Mouse (Mus musculus): ENCODE measurements around the gene Stpg3. TPM values are rescaled to one million over a fixed set of nuclear protein-coding genes. Genes with fewer than 3 reads are reported as not detected.

The Stpg3 gene
- total RNA-seq, 1 experiment, result 0.45 TPM

GRCm38 (mm10) chr2:25239766-25240165, 25.3 kb upstream of the Stpg3 start:
- no peak overlapping the region for H3K27ac ChIP-seq (ENCODE audit: insufficient read depth, low read depth, low read length, poor library complexity, severe bottlenecking)
- H3K9ac ChIP-seq (ENCODE audit: insufficient read depth, low read depth, low read length, poor library complexity, severe bottlenecking), result no peak overlapping the region
- H3K4me3 ChIP-seq (ENCODE audit: insufficient read depth in 1 of 2, low read depth in 1 of 2, low read length in 2 of 2, poor library complexity in 1 of 2, severe bottlenecking in 1 of 2), result no peak overlapping the region
- peaks cover 11 to 42% of the 10 kb centered on the region in 2 experiments for H3K4me1 ChIP-seq (ENCODE audit: control insufficient read depth in 2 of 2, insufficient read depth in 2 of 2, low read length in 2 of 2, poor library complexity in 1 of 2)
- in situ Hi-C loops (cut with MboI; ENCODE audit: low sequenced_read_pairs in 2 of 2, unreplicated experiment in 2 of 2), result no loop called here
- TF ChIP-seq MAFK (IDR thresholded peaks at IDR 0.05; ENCODE audit: insufficient read depth, low read depth, low read length) (no peak), CHD2 (IDR thresholded peaks at IDR 0.05; ENCODE audit: low read depth, low read length) (no peak), ZC3H11A (IDR thresholded peaks at IDR 0.05; ENCODE audit: borderline replicate concordance, low read depth, low read length) (no peak)
- no peak for DNase-seq (ENCODE audit: low read depth, low spot score)
- H3K36me3 ChIP-seq (ENCODE audit: control insufficient read depth, insufficient read depth, low read length, poor library complexity, severe bottlenecking), result no peaks in the 10 kb centered on the region
- H3K9me3 ChIP-seq (ENCODE audit: control insufficient read depth, insufficient read depth, low read depth, low read length), result no peaks in the 10 kb centered on the region

- no peak overlapping the region for H3K27ac ChIP-seq (ENCODE audit: insufficient read depth, low read depth, low read length, poor library complexity, severe bottlenecking)
- in situ Hi-C loops (cut with MboI; ENCODE audit: low sequenced_read_pairs in 2 of 2, unreplicated experiment in 2 of 2), result no loop called here
- TF ChIP-seq ZC3H11A (IDR thresholded peaks at IDR 0.05; ENCODE audit: borderline replicate concordance, low read depth, low read length) (no peak), CHD2 (IDR thresholded peaks at IDR 0.05; ENCODE audit: low read depth, low read length) (no peak), MAFK (IDR thresholded peaks at IDR 0.05; ENCODE audit: insufficient read depth, low read depth, low read length) (no peak), ZNF384 (IDR thresholded peaks at IDR 0.05; ENCODE audit: low read depth, low read length) (no peak), HCFC1 (IDR thresholded peaks at IDR 0.05; ENCODE audit: borderline replicate concordance, insufficient read depth, low read length) (no peak)
- no peak overlapping the region for H3K4me3 ChIP-seq (ENCODE audit: insufficient read depth in 1 of 2, low read depth in 1 of 2, low read length in 2 of 2, poor library complexity in 1 of 2, severe bottlenecking in 1 of 2)
- no peaks in the 10 kb centered on the region for H3K36me3 ChIP-seq (ENCODE audit: control insufficient read depth, insufficient read depth, low read length, poor library complexity, severe bottlenecking)
- H3K4me1 ChIP-seq (ENCODE audit: control insufficient read depth in 2 of 2, insufficient read depth in 2 of 2, low read length in 2 of 2, poor library complexity in 1 of 2), result peaks cover 11 to 40% of the 10 kb centered on the region in 2 experiments
- H3K9me3 ChIP-seq (ENCODE audit: control insufficient read depth, insufficient read depth, low read depth, low read length), result no peaks in the 10 kb centered on the region
- no peak overlapping the region for H3K9ac ChIP-seq (ENCODE audit: insufficient read depth, low read depth, low read length, poor library complexity, severe bottlenecking)
- DNase-seq (ENCODE audit: low read depth, low spot score), result no peak
Observed at GRCm38 (mm10) chr2:25238106-25238505, 23.7 kb upstream of the Stpg3 start.

- no peak for DNase-seq (ENCODE audit: low read depth, low spot score)
- Histone ChIP-seq H3K4me3 (ENCODE audit: insufficient read depth in 1 of 2, low read depth in 1 of 2, low read length in 2 of 2, poor library complexity in 1 of 2, severe bottlenecking in 1 of 2) (no peak overlapping the region), H3K9me3 (ENCODE audit: control insufficient read depth, insufficient read depth, low read depth, low read length) (no peaks in the 10 kb centered on the region), H3K4me1 (ENCODE audit: control insufficient read depth in 2 of 2, insufficient read depth in 2 of 2, low read length in 2 of 2, poor library complexity in 1 of 2) (peaks cover 11 to 36% of the 10 kb centered on the region in 2 experiments), H3K27ac (ENCODE audit: insufficient read depth, low read depth, low read length, poor library complexity, severe bottlenecking) (no peak overlapping the region), H3K9ac (ENCODE audit: insufficient read depth, low read depth, low read length, poor library complexity, severe bottlenecking) (no peak overlapping the region), H3K36me3 (ENCODE audit: control insufficient read depth, insufficient read depth, low read length, poor library complexity, severe bottlenecking) (no peaks in the 10 kb centered on the region)
- TF ChIP-seq ZNF384 (IDR thresholded peaks at IDR 0.05; ENCODE audit: low read depth, low read length), result no peak
- no peak for TF ChIP-seq ZC3H11A (IDR thresholded peaks at IDR 0.05; ENCODE audit: borderline replicate concordance, low read depth, low read length)
- TF ChIP-seq MAFK (IDR thresholded peaks at IDR 0.05; ENCODE audit: insufficient read depth, low read depth, low read length), result no peak
- TF ChIP-seq HCFC1 (IDR thresholded peaks at IDR 0.05; ENCODE audit: borderline replicate concordance, insufficient read depth, low read length), result no peak
- TF ChIP-seq CHD2 (IDR thresholded peaks at IDR 0.05; ENCODE audit: low read depth, low read length), result no peak
- in situ Hi-C loops (cut with MboI; ENCODE audit: low sequenced_read_pairs in 2 of 2, unreplicated experiment in 2 of 2), result no loop called here
Observed at GRCm38 (mm10) chr2:25237522-25237921, 23.1 kb upstream of the Stpg3 start.

GRCm38 (mm10) chr2:25236614-25237013, 22.2 kb upstream of the Stpg3 start, which contains the start of gene Rnf224:
Gene Rnf224 (minus strand): TSS chr2:25236787.
- H3K9ac ChIP-seq (ENCODE audit: insufficient read depth, low read depth, low read length, poor library complexity, severe bottlenecking), result no peak within 1 kb of the TSS
- H3K27ac ChIP-seq (ENCODE audit: insufficient read depth, low read depth, low read length, poor library complexity, severe bottlenecking), result no peak within 1 kb of the TSS
- no peak for DNase-seq (ENCODE audit: low read depth, low spot score)
- peaks cover 11 to 39% of the 10 kb centered on the region in 2 experiments for H3K4me1 ChIP-seq (ENCODE audit: control insufficient read depth in 2 of 2, insufficient read depth in 2 of 2, low read length in 2 of 2, poor library complexity in 1 of 2)
- no peak within 1 kb of the TSS for H3K4me3 ChIP-seq (ENCODE audit: insufficient read depth in 1 of 2, low read depth in 1 of 2, low read length in 2 of 2, poor library complexity in 1 of 2, severe bottlenecking in 1 of 2)
- in situ Hi-C loops (cut with MboI; ENCODE audit: low sequenced_read_pairs in 2 of 2, unreplicated experiment in 2 of 2), result no loop called here
- no peaks in the 10 kb centered on the region for H3K9me3 ChIP-seq (ENCODE audit: control insufficient read depth, insufficient read depth, low read depth, low read length)
- no peak for TF ChIP-seq MAFK (IDR thresholded peaks at IDR 0.05; ENCODE audit: insufficient read depth, low read depth, low read length)
- no peaks in the 10 kb centered on the region for H3K36me3 ChIP-seq (ENCODE audit: control insufficient read depth, insufficient read depth, low read length, poor library complexity, severe bottlenecking)

- H3K27ac ChIP-seq (ENCODE audit: insufficient read depth, low read depth, low read length, poor library complexity, severe bottlenecking), result no peak overlapping the region
- no peaks in the 10 kb centered on the region for H3K9me3 ChIP-seq (ENCODE audit: control insufficient read depth, insufficient read depth, low read depth, low read length)
- H3K4me3 ChIP-seq (ENCODE audit: insufficient read depth in 1 of 2, low read depth in 1 of 2, low read length in 2 of 2, poor library complexity in 1 of 2, severe bottlenecking in 1 of 2), result no peak overlapping the region
- no peaks in the 10 kb centered on the region for H3K36me3 ChIP-seq (ENCODE audit: control insufficient read depth, insufficient read depth, low read length, poor library complexity, severe bottlenecking)
- no peak for DNase-seq (ENCODE audit: low read depth, low spot score)
- in situ Hi-C loops (cut with MboI; ENCODE audit: low sequenced_read_pairs in 2 of 2, unreplicated experiment in 2 of 2), result no loop called here
- no peak for TF ChIP-seq ZNF384 (IDR thresholded peaks at IDR 0.05; ENCODE audit: low read depth, low read length)
- no peak overlapping the region for H3K9ac ChIP-seq (ENCODE audit: insufficient read depth, low read depth, low read length, poor library complexity, severe bottlenecking)
- H3K4me1 ChIP-seq (ENCODE audit: control insufficient read depth in 2 of 2, insufficient read depth in 2 of 2, low read length in 2 of 2, poor library complexity in 1 of 2), result peaks cover 6 to 39% of the 10 kb centered on the region in 2 experiments
Observed at GRCm38 (mm10) chr2:25234551-25235220, 20.2 kb upstream of the Stpg3 start.

Measured in ES-E14 (cell line).